Mouse (Mus musculus) urinary bladder, postnatal 4 days (tissue): ENCODE measurements around the gene Gm17304.

Source experiments
- DNase-seq, 2 experiments: peaks; one replicate each; pipeline ENCODE4 v3.0.0; 2021 to 2022; ENCODE audit warnings: low spot score in 2 of 2

Gm17304 gene

DNA sequence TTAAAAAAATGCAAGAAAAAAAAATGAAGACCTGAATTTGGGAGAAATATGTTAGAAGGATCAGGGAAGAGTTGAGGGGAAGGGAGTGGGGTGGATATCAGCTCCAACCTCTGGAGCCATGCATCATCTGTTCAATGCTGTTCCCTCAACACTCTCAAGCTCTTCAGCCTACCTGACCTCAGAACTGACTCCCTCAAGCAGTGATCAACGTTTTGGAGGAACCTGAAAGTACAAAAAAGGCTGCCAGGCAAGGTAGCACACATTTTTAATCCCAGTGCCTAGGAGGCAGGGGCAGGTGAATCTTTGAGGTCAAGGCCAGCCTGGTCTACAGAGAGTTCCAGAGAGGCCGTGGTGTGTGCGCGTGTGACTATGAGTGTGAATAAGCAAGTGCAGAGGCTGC lies at the start of gene Gm17304:
Gene Gm17304 (plus strand): TSS at position 301 of the 400 bp plus-strand sequence.
- DNase-seq: no peak

DNA sequence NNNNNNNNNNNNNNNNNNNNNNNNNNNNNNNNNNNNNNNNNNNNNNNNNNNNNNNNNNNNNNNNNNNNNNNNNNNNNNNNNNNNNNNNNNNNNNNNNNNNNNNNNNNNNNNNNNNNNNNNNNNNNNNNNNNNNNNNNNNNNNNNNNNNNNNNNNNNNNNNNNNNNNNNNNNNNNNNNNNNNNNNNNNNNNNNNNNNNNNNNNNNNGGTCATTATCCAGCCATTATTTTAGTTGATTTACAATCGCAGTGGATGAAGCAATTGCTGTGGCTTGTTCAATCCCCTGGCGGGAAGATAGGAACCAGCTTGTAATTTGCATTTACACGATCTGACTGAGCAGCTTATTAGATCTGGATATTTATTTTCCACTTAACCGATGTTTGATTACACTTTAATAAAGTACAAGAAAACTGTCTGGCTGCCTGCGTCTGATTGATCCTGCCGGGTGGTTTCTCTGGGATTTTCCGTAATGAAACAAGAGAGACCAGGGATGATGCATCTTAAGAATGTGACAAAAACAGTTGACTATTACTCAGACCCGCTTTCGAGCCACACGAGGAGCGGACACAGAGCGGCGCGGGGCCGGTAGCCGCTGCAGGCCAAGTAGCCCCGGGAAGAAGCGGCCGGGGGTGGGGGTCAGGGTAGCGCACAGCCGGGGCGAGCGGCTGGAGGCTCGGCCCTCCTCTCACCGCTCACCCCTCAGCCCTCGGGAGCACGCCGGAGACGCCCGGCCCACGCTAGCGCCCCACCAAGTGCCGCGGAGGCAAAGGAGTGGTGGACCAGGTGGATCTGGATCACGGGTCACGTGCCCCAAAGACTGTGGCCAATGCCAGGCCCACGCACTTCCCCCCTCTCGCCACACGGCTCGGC lies 48.0 kb upstream of the Gm17304 start:
- DNase-seq: no peak

DNA sequence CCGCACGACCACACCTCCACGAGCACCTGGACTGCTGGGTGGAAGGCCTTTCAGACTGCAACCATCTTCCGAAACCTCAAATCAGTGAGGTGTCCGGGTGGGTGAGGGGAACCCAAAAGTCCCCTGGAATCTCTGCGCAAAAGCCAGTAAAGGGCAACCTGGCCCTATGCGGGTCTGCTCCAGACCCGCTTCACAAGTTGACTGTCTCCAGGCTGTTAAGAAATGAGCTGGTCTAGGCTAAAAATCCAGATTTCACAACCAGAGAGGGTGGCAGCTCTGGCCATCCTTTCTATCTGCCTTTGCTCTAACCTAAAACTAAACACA lies 47.4 kb upstream of the Gm17304 start:
- no peak for DNase-seq

DNA sequence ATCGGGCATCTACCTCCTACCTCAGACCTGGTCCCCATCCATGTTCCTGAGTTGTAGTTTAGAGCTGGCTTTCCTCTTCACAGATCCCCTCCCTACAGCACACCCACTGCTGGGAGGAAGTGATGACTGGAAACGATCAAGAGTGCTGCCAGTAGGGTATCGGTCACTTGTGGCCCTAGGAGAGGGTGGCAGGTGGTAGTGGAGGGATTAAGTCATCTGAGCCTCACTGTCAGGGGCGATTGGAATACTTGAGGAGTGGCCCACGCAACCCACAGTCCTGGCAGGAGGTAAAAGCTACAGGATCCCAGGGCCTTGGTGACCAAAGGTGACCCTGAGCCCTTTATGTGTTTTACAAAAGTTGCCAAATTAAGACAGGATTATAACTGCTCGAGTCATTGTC lies 42.9 kb upstream of the Gm17304 start:
- no peak for DNase-seq

DNA sequence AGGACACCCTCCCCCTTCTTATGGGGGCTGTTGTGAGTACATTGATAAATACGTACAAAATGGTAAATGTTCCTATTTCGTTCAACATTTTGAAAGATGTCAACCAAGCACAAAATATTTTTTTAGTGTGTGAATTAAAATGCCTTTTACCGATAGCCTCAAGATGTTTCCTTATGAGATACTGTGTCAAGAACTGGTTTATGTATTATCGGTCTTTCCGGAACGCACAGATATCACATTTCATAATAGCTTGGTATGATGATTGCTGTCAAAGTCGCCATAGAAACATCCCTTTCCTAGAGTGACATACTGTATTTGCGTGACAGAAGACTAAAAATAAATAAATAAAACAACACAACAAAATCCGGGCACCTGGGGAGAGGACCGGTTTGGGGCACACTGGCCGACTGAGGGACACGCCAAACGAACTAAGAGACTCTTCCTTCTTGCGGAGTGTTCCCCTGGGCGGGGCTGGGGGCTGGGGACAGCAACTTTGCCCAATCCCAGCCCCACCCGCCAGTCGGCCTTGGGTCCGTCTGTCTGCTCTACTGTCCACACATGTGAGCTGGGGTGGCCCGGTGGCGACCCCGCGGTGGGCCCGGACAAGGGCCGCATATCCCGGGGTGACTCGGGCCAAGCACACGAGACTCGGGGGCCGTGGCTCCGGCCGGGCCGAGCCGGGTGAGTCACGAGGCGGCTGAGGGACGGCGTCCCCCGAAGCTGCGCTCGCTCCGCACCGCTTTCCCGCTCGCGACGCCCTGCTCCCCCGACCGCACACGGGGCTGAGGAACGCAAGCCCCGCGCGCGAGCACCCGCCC lies 34.9 kb upstream of the Gm17304 start:
- no peak for DNase-seq

DNA sequence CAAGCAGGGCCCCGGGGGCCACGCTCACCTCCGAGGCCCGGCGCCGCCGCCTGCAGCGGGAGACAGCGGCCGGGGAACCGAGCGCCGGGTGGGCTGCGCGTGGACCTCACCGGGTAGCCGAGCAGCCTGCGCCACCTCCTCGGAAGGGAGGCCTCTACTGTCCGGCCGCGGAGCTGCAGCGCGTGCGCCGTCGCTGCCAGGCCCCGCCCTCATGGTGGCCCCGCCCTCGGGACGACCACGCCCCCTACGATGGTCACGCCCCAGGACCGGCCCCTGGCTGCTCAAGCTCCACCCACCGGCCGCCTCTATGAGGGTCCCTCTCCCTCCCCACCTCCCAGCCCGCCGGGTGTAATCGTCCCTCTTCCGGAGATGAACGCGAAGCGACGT lies 34.3 kb upstream of the Gm17304 start:
- peak; percentile 80 to 82 for DNase-seq

DNA sequence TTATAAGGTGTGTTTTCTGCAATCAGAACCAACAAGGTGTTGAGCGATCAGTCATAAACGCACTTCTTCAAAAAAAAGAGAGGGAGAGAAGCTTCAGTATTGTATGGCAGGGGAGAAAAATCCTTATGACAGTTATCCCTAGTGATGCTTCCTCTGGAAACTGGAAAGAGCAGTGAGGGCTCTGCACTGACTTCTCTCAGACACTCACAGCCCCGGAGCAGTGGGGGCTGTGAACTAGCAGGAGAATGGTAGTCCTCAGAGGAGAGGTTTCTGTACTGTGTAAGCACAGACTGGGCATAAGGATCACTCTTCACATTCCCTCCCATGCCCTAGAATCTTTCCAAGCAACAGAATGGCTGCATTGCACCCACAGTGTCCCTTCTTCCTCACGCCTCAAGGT lies 33.8 kb upstream of the Gm17304 start:
- DNase-seq: no peak

DNA sequence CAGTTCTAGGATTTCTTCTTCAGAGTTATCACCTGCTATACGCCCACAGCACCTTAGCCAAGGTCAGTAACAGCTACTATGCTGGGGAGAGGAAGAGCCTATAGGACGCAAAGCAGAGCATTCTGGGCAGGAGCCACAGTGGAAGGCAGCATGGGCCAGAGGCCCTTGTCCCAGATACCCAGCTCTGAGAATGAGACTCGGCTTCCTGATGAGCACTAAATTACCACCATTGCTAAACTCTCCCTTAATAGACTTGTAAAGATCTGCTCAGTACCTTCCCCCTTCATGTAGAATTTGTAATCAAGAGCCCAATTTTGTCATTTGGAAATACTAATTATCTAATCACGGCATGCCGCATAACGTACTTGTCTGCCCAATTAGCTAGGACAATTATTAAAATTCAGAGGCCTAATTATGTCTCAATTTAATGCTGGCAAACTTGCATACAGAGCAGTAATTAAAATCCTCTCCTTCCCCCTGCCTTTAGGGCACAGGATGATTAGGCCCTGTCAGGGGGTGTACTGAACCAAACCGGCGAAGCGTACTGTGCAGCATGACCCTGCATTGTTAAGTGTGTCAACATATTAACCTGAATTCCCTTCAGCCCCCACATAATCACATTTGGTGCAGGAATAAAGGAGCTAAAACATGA lies 31.5 kb upstream of the Gm17304 start:
- no peak for DNase-seq

DNA sequence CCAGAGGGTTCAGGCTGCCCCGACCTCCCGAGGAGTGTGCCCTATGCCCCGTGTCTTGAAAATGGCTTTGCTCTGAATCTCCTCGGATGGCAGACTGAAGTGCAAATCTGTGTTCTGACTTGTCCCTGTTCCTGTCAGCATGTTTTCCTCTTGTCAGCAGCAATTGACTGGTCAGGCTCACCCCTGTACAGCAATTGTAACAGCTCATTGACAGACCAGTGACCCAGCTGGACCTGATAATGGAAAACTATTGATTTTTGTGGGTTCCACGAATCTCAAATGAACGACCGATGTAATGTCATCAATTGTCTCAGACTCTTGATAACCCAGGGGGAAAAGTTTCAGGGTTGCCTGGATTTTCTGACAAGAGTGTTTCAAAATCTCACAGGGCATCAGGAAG lies 28.0 kb upstream of the Gm17304 start:
- DNase-seq: no peak

DNA sequence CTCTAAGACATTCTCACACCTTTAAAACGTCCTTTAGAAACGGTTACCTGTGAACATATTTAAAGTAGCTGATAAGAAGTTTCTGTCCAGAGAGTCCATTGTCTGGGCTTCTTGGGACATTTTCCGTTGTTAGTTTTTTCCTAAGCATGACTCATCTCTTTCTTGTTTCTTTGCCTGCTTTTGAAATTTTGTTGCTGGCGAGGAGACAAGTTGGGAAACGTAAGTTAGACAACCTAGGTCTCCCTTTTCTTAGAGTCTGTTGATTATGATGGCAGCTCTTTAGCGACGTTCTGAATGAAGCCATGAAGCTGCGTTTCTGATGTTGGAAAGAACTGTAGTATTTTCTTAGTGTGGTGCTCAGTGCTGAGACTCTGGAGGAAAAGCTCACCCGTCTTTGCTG lies 19.9 kb upstream of the Gm17304 start:
- DNase-seq: no peak

DNA sequence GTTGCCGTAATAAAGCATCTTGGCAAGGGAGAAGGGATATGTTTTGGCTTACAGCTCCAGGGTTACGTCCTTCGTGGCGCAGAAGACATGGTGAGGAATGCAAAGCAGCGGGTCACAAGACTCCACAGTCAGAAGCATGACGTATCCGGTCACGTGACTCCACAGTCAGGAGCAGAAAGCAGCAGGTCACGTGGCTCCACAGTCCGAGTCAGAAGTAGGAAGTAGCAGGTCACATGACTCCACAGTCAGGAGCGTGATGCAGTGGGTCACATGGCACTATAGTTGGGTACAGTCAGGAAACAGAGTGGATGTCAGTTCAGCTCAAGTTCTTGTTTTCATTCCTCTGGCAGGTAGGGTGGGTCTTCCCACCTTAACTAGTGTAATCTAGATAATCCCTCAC lies 19.2 kb upstream of the Gm17304 start:
- DNase-seq: no peak

DNA sequence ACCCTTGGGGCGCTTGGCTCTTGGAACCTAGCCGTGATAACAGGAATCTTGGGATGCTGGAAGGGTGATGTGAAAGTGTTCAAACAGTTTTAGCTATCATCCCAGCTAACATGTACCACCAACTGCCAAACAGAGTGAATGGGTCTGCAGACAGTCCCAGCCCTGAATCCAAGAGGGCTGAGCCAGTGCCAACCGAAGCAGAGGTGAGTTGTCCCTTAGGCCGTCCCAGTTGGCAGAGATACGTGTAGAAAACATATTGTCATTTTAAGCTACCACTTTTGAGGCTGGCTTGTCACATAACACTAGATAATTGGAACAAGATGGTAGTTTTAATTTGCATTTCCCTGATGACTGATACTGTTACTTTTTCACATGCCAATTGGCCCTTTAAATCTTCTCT lies 18.2 kb upstream of the Gm17304 start:
- DNase-seq: no peak

DNA sequence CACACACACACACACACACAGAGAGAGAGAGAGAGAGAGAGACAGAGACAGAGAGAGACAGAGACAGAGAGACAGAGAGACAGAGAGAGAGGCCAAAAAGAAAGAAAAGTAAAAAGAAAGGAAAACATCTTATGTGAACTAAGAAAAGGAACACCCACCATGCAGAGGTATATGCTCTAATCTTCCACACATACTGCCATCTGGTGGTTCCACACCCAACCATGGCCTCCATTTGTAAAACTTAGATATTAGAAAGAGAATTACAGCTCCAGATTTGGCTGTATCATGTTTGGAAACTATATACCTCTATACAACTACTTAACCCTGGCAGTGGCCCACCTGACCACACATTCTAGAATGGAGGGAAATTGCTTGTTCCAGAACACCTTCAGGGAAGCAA lies 14.5 kb upstream of the Gm17304 start:
- DNase-seq: no peak

DNA sequence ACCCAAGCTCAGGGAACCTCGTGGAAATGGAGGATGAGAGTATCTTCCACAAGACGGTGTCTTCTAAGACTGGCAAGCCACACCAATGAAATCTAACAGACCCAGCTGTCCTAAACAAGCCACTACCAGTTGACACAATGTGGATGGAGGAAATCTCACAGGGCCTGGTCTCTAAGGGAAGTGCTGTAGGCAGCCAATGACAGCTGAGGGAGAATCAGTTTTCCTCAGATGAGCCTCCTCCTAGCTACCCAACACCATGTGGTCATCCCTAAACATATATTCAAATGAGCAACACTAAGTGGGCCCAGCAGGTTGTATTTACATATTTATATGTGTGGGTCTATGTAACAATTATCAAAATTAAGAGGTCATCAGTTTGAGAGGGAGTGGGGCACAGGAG lies 11.4 kb upstream of the Gm17304 start:
- no peak for DNase-seq

DNA sequence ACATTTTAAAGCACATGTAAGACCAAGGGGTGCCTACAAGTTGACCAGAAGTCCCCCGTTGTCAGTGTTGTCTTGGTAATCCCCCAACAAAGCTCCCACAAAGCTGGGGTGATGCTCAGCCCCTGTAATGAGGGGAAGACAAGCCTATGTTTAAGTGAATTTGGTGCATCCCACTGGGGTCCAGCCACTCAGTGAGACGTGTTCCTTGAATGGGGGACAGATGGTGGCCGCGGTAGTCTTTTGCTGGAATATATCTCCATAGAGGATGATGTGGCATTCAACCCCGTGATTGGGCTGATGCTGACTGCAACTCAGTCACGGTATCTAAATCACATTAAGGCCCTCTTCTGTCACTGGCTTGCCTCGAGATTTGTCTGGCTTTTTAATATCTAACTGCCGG lies 9.4 kb upstream of the Gm17304 start:
- DNase-seq: no peak

DNA sequence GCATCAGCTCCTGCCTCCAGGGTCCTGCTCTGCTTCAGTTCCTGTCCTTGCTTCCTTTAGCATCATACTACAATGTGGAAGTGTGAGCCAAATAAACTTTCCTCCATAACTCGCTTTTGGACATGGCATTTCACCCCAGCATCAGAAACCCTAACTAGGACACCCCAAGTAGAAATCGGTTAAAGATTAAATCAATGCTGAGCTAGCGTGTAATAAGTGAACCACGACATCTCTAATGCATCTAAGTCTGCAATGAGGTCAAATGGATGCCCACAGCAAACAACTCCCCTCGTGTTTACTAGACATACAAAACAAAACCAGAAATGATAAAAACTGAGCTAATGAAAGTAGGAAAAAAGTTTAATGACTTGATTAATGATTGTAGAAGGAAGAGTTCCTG lies 4.5 kb upstream of the Gm17304 start:
- DNase-seq: no peak

DNA sequence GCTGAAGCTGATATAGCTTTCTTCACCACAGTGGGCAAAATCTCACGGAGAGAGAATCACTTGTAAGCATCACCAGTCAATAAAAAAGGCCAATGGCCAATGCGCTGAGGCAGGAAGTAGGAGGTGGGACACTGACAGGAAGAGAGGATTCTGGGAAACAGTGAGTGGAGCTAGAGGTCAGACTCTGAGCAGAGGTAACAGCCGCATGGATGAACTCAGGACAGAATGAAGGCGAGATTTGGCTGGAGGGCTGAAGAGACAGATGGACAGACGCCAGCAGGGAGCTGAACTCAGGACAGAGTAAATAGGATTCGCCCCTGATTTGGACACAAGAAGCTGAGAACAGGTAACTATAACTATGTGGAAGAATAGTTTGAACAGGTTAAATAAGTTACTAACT lies 3.8 kb upstream of the Gm17304 start:
- no peak for DNase-seq

DNA sequence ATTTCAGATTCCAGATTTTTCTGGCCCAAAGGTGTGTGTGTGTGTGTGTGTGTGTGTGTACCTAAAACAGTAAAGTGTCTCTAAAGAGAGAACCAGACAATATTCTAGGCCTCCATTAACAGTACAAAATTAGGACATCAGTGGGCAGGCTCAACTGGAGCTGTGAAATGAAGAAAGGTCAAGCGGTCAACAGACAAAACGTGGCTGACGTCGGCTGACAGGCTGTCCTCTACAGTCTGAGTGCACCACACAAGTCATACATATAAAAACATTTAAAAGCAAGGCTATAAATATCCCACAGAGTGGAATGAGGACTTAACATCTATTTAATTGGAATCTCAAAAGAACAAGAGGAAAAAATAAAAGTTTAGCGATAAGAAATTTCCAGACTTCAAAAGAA lies 1.8 kb upstream of the Gm17304 start:
- DNase-seq: no peak

DNA sequence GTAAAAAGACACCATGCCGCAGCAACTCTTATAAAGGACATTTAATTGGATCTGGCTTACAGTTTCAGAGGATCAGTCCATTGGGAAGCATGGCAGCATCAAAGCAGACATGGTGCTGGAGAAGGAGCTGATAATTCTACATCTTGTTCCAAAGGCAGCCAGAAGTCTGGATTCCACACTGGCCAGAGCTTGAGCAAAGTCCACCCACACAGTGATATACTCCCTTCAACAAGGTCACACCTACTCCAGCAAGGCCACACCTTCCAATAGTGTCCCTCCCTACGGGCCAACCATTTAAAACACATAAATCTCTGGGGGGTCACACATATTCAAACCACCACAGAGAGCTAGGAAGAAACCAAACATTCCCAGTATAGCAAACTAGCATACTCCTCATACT lies 3.3 kb downstream of the Gm17304 start:
- no peak for DNase-seq

DNA sequence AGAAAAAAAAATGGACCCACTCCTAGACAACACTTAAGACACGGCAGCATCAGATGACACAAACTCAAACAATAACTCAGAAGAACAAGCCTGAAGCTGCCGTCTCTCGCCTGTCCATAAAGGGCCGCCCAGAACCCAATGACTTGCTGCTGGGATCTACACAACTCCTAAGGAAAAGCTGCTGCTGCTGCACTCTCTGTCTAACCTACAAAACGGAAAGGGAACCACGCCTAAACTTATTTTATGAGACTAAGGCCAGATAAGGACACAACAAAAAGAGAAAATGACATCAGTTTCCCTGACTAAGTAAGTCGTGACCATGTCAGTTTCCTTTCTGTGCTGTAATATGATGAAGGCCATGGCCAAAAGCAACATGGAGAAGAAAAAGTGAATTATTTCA lies 5.7 kb downstream of the Gm17304 start:
- DNase-seq: no peak

DNA sequence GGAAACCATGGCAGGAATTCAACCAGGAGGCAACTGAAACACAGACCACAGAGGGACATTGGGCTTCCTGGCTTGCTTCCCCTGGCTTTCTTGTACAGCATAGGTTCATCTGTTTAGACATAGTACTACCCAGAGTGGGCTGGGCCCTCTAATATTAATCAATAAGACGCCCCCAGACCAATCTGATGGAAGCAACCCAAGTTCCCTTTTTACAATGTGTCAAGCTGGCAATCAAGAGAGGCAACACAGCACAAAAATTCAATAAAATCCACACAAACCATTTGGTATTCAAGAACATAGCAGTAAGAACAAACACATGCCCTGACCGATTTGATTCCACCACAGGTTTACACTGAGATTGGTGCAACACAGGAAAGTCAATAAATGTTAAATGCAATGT lies 6.1 kb downstream of the Gm17304 start:
- no peak for DNase-seq

DNA sequence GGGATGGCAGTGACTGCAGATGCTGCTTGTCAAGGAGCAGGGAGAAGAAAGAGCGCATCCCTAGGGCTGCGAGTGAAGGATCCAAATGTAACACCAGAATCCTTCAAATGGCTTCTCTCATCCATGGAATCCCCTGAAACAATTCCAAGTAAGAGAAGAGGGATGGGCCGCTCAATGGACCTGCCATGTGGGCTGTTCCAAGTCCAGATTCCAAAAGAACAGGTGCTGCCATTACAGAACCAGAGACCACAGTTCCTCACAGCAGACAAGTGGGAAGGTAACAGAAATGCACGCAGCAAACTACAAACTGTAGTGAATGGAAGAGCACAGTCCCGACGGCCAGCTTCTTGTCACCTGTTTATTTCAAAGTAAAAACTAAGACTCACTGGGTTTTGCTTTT lies 11.5 kb downstream of the Gm17304 start:
- peak in 1 of 2 experiments; percentile 10 for DNase-seq

DNA sequence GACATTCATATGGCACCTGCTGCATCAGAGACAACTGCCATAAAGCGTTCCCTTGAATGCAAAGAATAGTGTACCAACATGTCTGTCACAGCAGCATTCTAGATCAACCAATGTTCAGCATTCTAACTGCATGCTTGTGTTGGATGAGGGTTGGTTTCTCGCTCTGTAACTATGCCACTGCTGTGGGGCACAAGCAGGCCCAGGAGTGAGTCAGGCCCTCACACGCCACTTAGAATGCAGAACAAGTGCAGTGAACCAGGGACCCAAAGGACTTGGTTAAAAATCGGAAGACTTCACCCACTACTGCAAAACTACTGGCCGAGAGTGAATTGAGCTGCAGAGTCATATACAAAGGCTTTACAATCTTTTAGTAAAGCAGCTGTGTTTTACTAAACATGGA lies 13.3 kb downstream of the Gm17304 start:
- DNase-seq: no peak
